Mouse (Mus musculus) liver, embryonic 14.5 days (tissue): ENCODE results near the gene Gdf15.

ENCODE experiments used
- CTCF ChIP-seq: IDR thresholded peaks from 2 replicates; pipeline ENCODE4 v1.5.1; 2016; ENCODE audit warnings: antibody characterized with exemption, low read depth, control low read depth
- EP300 ChIP-seq: IDR thresholded peaks from 2 replicates; pipeline ENCODE4 v1.6.1; 2016; ENCODE audit warnings: antibody characterized with exemption, low read depth

DNA sequence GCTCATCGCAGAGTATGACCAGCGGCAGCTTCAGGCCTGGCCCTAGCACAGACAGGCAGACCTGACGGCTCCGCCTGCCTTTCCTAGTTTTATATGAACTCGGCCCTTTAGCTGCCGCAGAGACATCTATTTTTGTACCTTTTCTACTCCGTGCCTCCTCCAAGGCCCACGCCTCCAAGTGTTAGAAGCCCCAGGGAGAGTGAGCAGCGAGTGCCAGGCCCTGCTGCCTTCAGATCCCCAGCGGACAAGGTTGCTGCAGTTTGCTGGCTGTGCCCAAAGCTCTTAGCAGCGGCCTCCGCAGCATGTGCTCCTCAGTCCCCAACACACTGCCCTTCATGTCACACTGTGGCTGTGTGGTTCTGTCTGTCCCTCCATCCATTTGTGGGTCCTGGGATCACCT, 40.7 kb downstream of the Gdf15 start:
- TF ChIP-seq CTCF = no peak
- TF ChIP-seq EP300 = no peak
